Mouse (Mus musculus): Measurements from ENCODE around the gene Rev3l.

DNA sequence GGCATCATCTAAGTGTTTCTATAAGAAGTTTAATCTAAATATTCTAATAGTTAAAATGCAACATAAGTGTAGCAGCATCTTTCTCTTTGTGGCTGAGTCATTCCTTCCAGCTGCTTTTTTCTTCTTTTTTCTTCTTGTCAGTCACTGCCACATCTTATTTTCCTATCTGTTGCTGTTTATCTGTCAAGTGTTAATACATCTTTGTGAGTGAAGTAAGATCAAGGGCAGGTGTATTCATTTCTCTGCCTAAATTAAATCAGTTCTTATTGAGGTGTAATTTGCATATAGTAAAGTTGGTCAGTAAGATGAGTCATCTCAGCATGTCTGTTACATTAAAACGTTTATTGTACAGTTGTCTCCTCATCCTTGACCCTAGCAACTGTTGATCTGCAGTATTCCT, 32.8 kb downstream of the Rev3l start:
- TF ChIP-seq CTCF (IDR thresholded peaks at IDR 0.05; ENCODE audit: insufficient read depth, low read depth, low read length): no peak
- no peak for TF ChIP-seq POLR2A (IDR thresholded peaks at IDR 0.05; ENCODE audit: insufficient read depth, low read depth, low read length)
